ENCODE assay signal across 8 mouse cellular contexts in genomic region chr11:11131414-11132077, GRCm38 (mm10). TPM values are rescaled to one million over a fixed set of nuclear protein-coding genes. Genes with fewer than 3 reads are reported as not detected.
A peak's percentile ranks its signal among the peaks of the same experiment; 100 is the strongest.
DNase-seq lines count a peak whose midpoint lies in the region; ATAC-seq and TF ChIP-seq lines count a peak whose summit lies in the region.
"Had no signal": no experiment of that assay in that cellular context is flagged by ENCODE, and none has a peak within 500 bp of the region (broad histone marks: within the 10 kb centered on the region; RNA-seq: fewer than 3 reads in every experiment).

No protein-coding gene starts in this region.

- H3K4me3 ChIP-seq in liver, embryonic 14.5 days (ENCODE audit: insufficient read depth in 1 of 2, low read depth in 2 of 2, low read length in 2 of 2): no peak overlapping the region
- no peak overlapping the region for H3K4me3 ChIP-seq in hindbrain, embryonic 11.5 days (ENCODE audit: low read depth, low read length)
- no peak overlapping the region for H3K4me3 ChIP-seq in midbrain, embryonic 12.5 days
- H3K4me3 ChIP-seq: embryonic facial prominence, embryonic 15.5 days had no signal

- no peaks in the 10 kb centered on the region for H3K27me3 ChIP-seq in liver, embryonic 14.5 days (ENCODE audit: control insufficient read depth, insufficient read depth, low read length)
- no peaks in the 10 kb centered on the region for H3K27me3 ChIP-seq in hindbrain, embryonic 11.5 days (ENCODE audit: control insufficient read depth, insufficient read depth, low read length)
- no peaks in the 10 kb centered on the region for H3K27me3 ChIP-seq in midbrain, embryonic 12.5 days
- H3K27me3 ChIP-seq: embryonic facial prominence, embryonic 15.5 days had no signal

- no peaks in the 10 kb centered on the region for H3K4me1 ChIP-seq in liver, embryonic 14.5 days (replicated peaks; ENCODE audit: control insufficient read depth in 2 of 2, insufficient read depth in 2 of 2, low read length in 1 of 2)
- no peaks in the 10 kb centered on the region for H3K4me1 ChIP-seq in hindbrain, embryonic 11.5 days (replicated peaks; ENCODE audit: control insufficient read depth, insufficient read depth, low read length)
- H3K4me1 ChIP-seq in midbrain, embryonic 12.5 days: no peaks in the 10 kb centered on the region
- H3K4me1 ChIP-seq: embryonic facial prominence, embryonic 15.5 days had no signal

- peak; percentile 41 for TF ChIP-seq CTCF in liver, embryonic 14.5 days (IDR thresholded peaks at IDR 0.05; ENCODE audit: low read depth)

- no peak for ATAC-seq in liver, embryonic 14.5 days (ENCODE audit: insufficient read depth)
- peak; percentile 84 for ATAC-seq in hindbrain, embryonic 11.5 days (ENCODE audit: low FRiP score)
- peak; percentile 87 for ATAC-seq in midbrain, embryonic 12.5 days (ENCODE audit: low FRiP score, low read depth)
- ATAC-seq in CD4-positive, CD25-positive, alpha-beta regulatory T cell, adult 4 months: no peak

- no peak overlapping the region for H3K9ac ChIP-seq in liver, embryonic 14.5 days (replicated peaks)
- no peak overlapping the region for H3K9ac ChIP-seq in hindbrain, embryonic 11.5 days (ENCODE audit: low read depth, low read length)
- no peak overlapping the region for H3K9ac ChIP-seq in midbrain, embryonic 12.5 days (replicated peaks)
- H3K9ac ChIP-seq: embryonic facial prominence, embryonic 15.5 days had no signal

- no peaks in the 10 kb centered on the region for H3K9me3 ChIP-seq in liver, embryonic 14.5 days (ENCODE audit: control insufficient read depth, low read length)
- no peaks in the 10 kb centered on the region for H3K9me3 ChIP-seq in hindbrain, embryonic 11.5 days (ENCODE audit: control insufficient read depth, low read length)
- no peaks in the 10 kb centered on the region for H3K9me3 ChIP-seq in midbrain, embryonic 12.5 days
- H3K9me3 ChIP-seq: embryonic facial prominence, embryonic 15.5 days had no signal

- H3K36me3 ChIP-seq in liver, embryonic 14.5 days (replicated peaks; ENCODE audit: control insufficient read depth, insufficient read depth, low read depth): no peaks in the 10 kb centered on the region
- H3K36me3 ChIP-seq in hindbrain, embryonic 11.5 days (ENCODE audit: control insufficient read depth, insufficient read depth, low read length): no peaks in the 10 kb centered on the region
- no peaks in the 10 kb centered on the region for H3K36me3 ChIP-seq in midbrain, embryonic 12.5 days
- H3K36me3 ChIP-seq: embryonic facial prominence, embryonic 15.5 days had no signal

- no peak overlapping the region for H3K27ac ChIP-seq in liver, embryonic 14.5 days
- no peak overlapping the region for H3K27ac ChIP-seq in hindbrain, embryonic 11.5 days (ENCODE audit: low read depth, low read length)
- H3K27ac ChIP-seq in midbrain, embryonic 12.5 days (replicated peaks): no peak overlapping the region
- H3K27ac ChIP-seq: embryonic facial prominence, embryonic 15.5 days had no signal

- H3K4me2 ChIP-seq in liver, embryonic 14.5 days (ENCODE audit: low read depth): no peak overlapping the region
- no peak overlapping the region for H3K4me2 ChIP-seq in hindbrain, embryonic 11.5 days (replicated peaks; ENCODE audit: low read depth, low read length)
- no peak overlapping the region for H3K4me2 ChIP-seq in midbrain, embryonic 12.5 days (replicated peaks)
- H3K4me2 ChIP-seq: embryonic facial prominence, embryonic 15.5 days had no signal

- no peak for DNase-seq in liver, embryonic 14.5 days (ENCODE audit: low read depth in 3 of 3, low spot score in 3 of 3)
- no peak for DNase-seq in liver
- DNase-seq in cerebellum, postnatal 36 days: peak; percentile 6 to 19
- peak; percentile 67 for DNase-seq in hindbrain, embryonic 11.5 days (ENCODE audit: low spot score)
- peak; percentile 54 to 68 for DNase-seq in layer of hippocampus, postnatal 10 days (ENCODE audit: low spot score in 2 of 2)

- TF ChIP-seq EP300 in liver, embryonic 14.5 days (IDR thresholded peaks at IDR 0.05; ENCODE audit: low read depth): no peak

- WGBS in liver, embryonic 14.5 days (ENCODE audit: insufficient replicate concordance): 52% methylated on average over 14 of the region's 14 CpGs
- WGBS in hindbrain, embryonic 11.5 days: 61% methylated on average over 14 of the region's 14 CpGs
- 60% methylated on average over 14 of the region's 14 CpGs for WGBS in midbrain, embryonic 12.5 days

RNA-seq across cellular contexts. Expression of gene Vwc2, which starts 17.5 kb away (rescaled TPM):
- polyA plus RNA-seq in liver, embryonic 14.5 days (2012; rRNA removed): 0.03 TPM in 2 replicates
- not detected in 2 replicates for polyA plus RNA-seq in liver, embryonic 14.5 days (2014; fragmentation: Nextera tagmentation; extraction: Ambion mirVana)
- 1.0 TPM in 2 replicates for polyA plus RNA-seq in hindbrain, embryonic 11.5 days (2014; fragmentation: Nextera tagmentation; extraction: Ambion mirVana)
- total RNA-seq in layer of hippocampus, postnatal 10 days (2021): 1 to 10 TPM; 5.5 to 6.6 TPM
- 2.4 and 4.2 TPM in 2 replicates for polyA plus RNA-seq in midbrain, embryonic 12.5 days (2016; fragmentation: Nextera tagmentation; extraction: Ambion mirVana)
- under 1 TPM; 0.20 to 0.27 TPM for polyA plus RNA-seq in CD4-positive, CD25-positive, alpha-beta regulatory T cell, adult 4 months (2017; shearing (Covaris generic))

Comparison
In these comparisons a context has a peak if more than half of its experiments do, and no peak if none do; other contexts are left out.
1. ATAC-seq: peak in hindbrain, embryonic 11.5 days (single experiment) and midbrain, embryonic 12.5 days (single experiment); none in liver, embryonic 14.5 days (single experiment) and CD4-positive, CD25-positive, alpha-beta regulatory T cell, adult 4 months (single experiment).
2. DNase-seq: peak in cerebellum, postnatal 36 days (2 of 2), hindbrain, embryonic 11.5 days (single experiment) and layer of hippocampus, postnatal 10 days (2 of 2); none in liver, embryonic 14.5 days (0 of 3) and liver (single experiment).